Comparison of ENCODE assay signal across 9 mouse cellular contexts in the genomic region with DNA sequence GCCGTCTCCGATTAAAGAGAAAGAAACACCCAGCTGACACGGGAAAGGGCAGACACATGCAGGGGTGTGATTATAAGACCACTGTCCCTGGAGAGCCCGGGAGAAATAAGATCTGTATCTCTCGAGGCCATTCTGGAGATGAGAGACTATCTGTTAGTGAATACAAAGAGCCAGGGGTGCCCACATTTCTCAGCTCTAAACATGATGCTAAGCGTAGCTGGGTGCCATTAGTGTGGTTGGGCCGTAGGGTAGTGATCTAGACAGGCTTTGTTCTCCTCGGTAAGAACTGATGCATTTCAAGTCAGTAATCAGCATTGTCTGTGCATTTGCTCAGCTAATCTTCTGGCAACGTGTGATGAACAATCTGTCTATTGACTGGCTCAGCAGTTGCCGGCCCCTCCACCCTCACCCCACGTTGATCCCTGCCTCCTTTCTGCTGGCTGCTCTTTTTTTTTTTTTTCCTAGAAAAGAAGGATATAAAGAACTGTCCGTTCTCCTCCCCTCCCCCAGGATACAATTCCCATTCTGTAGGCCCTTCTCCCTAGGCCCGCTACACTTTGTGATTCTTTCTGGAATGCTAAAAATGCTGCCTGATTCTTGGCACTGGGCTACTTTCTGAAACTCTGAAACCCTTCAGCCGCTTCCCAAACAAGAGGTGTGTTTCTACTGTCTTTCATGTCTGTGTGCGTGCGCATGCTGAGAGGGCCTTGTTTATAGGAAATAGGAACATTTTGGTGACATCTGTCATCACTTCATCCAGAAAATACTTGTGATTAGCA.
A peak's percentile ranks its signal among the peaks of the same experiment; 100 is the strongest.
DNase-seq lines count a peak whose midpoint lies in the region; ATAC-seq lines count a peak whose summit lies in the region.
"Had no signal": no experiment of that assay in that cellular context is flagged by ENCODE, and none has a peak within 500 bp of the region (broad histone marks: within the 10 kb centered on the region; RNA-seq: fewer than 3 reads in every experiment).

No protein-coding gene starts in this region.

- peak; percentile 10 to 20 for DNase-seq in layer of hippocampus, postnatal 10 days (ENCODE audit: low spot score in 2 of 2)
- DNase-seq in layer of hippocampus, adult 11-12 months (ENCODE audit: low spot score), result no peak
- DNase-seq in intestine, embryonic 14.5 days (ENCODE audit: low spot score), result peak; percentile 58
- DNase-seq in midbrain, embryonic 14.5 days, result peak; percentile 77
- DNase-seq in urinary bladder, adult 18-20 months (ENCODE audit: low spot score in 2 of 2), result no peak
- DNase-seq in adrenal gland, postnatal 4 days (ENCODE audit: low spot score in 2 of 2), result no peak
- no peak for DNase-seq in frontal cortex, adult 2 months (ENCODE audit: extremely low spot score in 1 of 2, low spot score in 1 of 2)

- H3K4me1 ChIP-seq in embryonic facial prominence, embryonic 12.5 days, result peaks cover 10% of the 10 kb centered on the region
- peaks cover 10% of the 10 kb centered on the region for H3K4me1 ChIP-seq in intestine, embryonic 14.5 days (replicated peaks; ENCODE audit: control insufficient read depth, insufficient read depth, low read length)
- H3K4me1 ChIP-seq in midbrain, embryonic 14.5 days (ENCODE audit: control insufficient read depth, insufficient read depth, low read length), result peaks cover 8% of the 10 kb centered on the region

- no peaks in the 10 kb centered on the region for H3K36me3 ChIP-seq in embryonic facial prominence, embryonic 12.5 days
- H3K36me3 ChIP-seq in intestine, embryonic 14.5 days (ENCODE audit: control insufficient read depth, insufficient read depth, low read length), result no peaks in the 10 kb centered on the region
- H3K36me3 ChIP-seq in midbrain, embryonic 14.5 days (ENCODE audit: control insufficient read depth, insufficient read depth, low read length), result no peaks in the 10 kb centered on the region

- H3K4me3 ChIP-seq in embryonic facial prominence, embryonic 12.5 days, result no peak overlapping the region
- no peak overlapping the region for H3K4me3 ChIP-seq in intestine, embryonic 14.5 days (ENCODE audit: low read depth, low read length)
- no peak overlapping the region for H3K4me3 ChIP-seq in midbrain, embryonic 14.5 days (replicated peaks; ENCODE audit: low read depth, low read length)
- H3K4me3 ChIP-seq: heart, adult 2 months had no signal

- no peak overlapping the region for H3K9ac ChIP-seq in embryonic facial prominence, embryonic 12.5 days
- H3K9ac ChIP-seq in intestine, embryonic 14.5 days (ENCODE audit: low read length), result no peak overlapping the region
- no peak overlapping the region; the same call in 1 of the 2 replicates for H3K9ac ChIP-seq in midbrain, embryonic 14.5 days (replicated peaks; ENCODE audit: low read length)

- 7% methylated on average over 16 of the region's 16 CpGs for WGBS in embryonic facial prominence, embryonic 12.5 days
- WGBS in intestine, embryonic 14.5 days, result 15% methylated on average over 16 of the region's 16 CpGs
- 2% methylated on average over 16 of the region's 16 CpGs for WGBS in midbrain, embryonic 14.5 days

- peak overlapping the region; percentile 34 for H3K4me2 ChIP-seq in embryonic facial prominence, embryonic 12.5 days (replicated peaks)
- peak overlapping the region; percentile 34 for H3K4me2 ChIP-seq in intestine, embryonic 14.5 days (ENCODE audit: low read length)
- peak overlapping the region; percentile 46 for H3K4me2 ChIP-seq in midbrain, embryonic 14.5 days (ENCODE audit: low read length)

- peak overlapping the region; percentile 54; the same call in 1 of the 2 replicates for H3K27ac ChIP-seq in embryonic facial prominence, embryonic 12.5 days
- peak overlapping the region; percentile 43 for H3K27ac ChIP-seq in intestine, embryonic 14.5 days (ENCODE audit: low read depth)
- H3K27ac ChIP-seq in midbrain, embryonic 14.5 days (replicated peaks; ENCODE audit: low read depth, low read length), result peak overlapping the region; percentile 77
- H3K27ac ChIP-seq: heart, adult 2 months had no signal

- H3K9me3 ChIP-seq in embryonic facial prominence, embryonic 12.5 days, result no peaks in the 10 kb centered on the region
- H3K9me3 ChIP-seq in intestine, embryonic 14.5 days (ENCODE audit: control insufficient read depth, low read length), result no peaks in the 10 kb centered on the region
- no peaks in the 10 kb centered on the region for H3K9me3 ChIP-seq in midbrain, embryonic 14.5 days (ENCODE audit: control insufficient read depth, low read length)

- H3K27me3 ChIP-seq in embryonic facial prominence, embryonic 12.5 days, result no peaks in the 10 kb centered on the region
- H3K27me3 ChIP-seq in intestine, embryonic 14.5 days (replicated peaks; ENCODE audit: control insufficient read depth, insufficient read depth, low read length), result no peaks in the 10 kb centered on the region
- H3K27me3 ChIP-seq in midbrain, embryonic 14.5 days (ENCODE audit: control insufficient read depth, insufficient read depth, low read length), result no peaks in the 10 kb centered on the region

- ATAC-seq in embryonic facial prominence, embryonic 12.5 days (ENCODE audit: insufficient number of reproducible peaks, insufficient read depth, low FRiP score, low TSS enrichment), result peak; percentile 72; the same call in 1 of the 2 replicates
- peak; percentile 40; the same call in 1 of the 2 replicates for ATAC-seq in intestine, embryonic 14.5 days (replicated peaks; ENCODE audit: low FRiP score, low TSS enrichment, low read depth)
- peak; percentile 91 for ATAC-seq in midbrain, embryonic 14.5 days (ENCODE audit: low FRiP score, low TSS enrichment)

Comparison
In these comparisons a context has a peak if more than half of its experiments do, and no peak if none do; other contexts are left out.
1. DNase-seq: peak in layer of hippocampus, postnatal 10 days (2 of 2), intestine, embryonic 14.5 days (single experiment) and midbrain, embryonic 14.5 days (single experiment); none in layer of hippocampus, adult 11-12 months (single experiment), urinary bladder, adult 18-20 months (0 of 2), adrenal gland, postnatal 4 days (0 of 2) and frontal cortex, adult 2 months (0 of 2).
2. ATAC-seq: peak in every context shown above with its lines; median percentile 91 in midbrain, embryonic 14.5 days; 72 in embryonic facial prominence, embryonic 12.5 days; 40 in intestine, embryonic 14.5 days.
3. Peak in every context shown above with its lines, with median percentiles within 50 percentile points of each other: H3K27ac ChIP-seq and H3K4me2 ChIP-seq.